Mouse (Mus musculus) left cerebral cortex, adult 18-20 months (tissue): ENCODE measurements around the gene Jag2. TPM values are rescaled to one million over a fixed set of nuclear protein-coding genes. Genes with fewer than 3 reads are reported as not detected.

Experiments
- DNase-seq, 2 experiments: peaks; one replicate each; pipeline ENCODE4 v3.0.0; 2021 to 2022; ENCODE audit warnings: low spot score in 2 of 2, mixed read lengths in 1 of 2
- microRNA-seq, 2 experiments: library from miRNA; unstranded; fragments of <30 nt; microRNA quantifications; one replicate each; pipeline ENCODE4 v1.2.0; 2021
- total RNA-seq, 2 experiments: library from RNA; stranded (reverse); gene quantifications; 2 replicates each; pipeline ENCODE4 v1.2.3; 2021

Gene Jag2
- total RNA-seq, 2 experiments from 2014 or later: 53.4 to 58.9 TPM

GRCm38 (mm10) chr12:112872991-112873390 lies 56.6 kb downstream of the Jag2 start:
- no peak for DNase-seq

- DNase-seq: no peak
Measured at GRCm38 (mm10) chr12:112871272-112871671, 58.3 kb downstream of the Jag2 start.

- DNase-seq: no peak
Measured at GRCm38 (mm10) chr12:112870775-112871174, 58.8 kb downstream of the Jag2 start.

- no peak for DNase-seq
Measured at GRCm38 (mm10) chr12:112869783-112870204, 59.8 kb downstream of the Jag2 start.

- DNase-seq: no peak
Measured at GRCm38 (mm10) chr12:112868178-112869087, 61.1 kb downstream of the Jag2 start, which contains the start of gene Gpr132. TSS of gene Gpr132 (minus strand) at chr12:112868228.

GRCm38 (mm10) chr12:112867106-112867674 lies 62.4 kb downstream of the Jag2 start:
- no peak for DNase-seq

GRCm38 (mm10) chr12:112866467-112867080 lies 63.0 kb downstream of the Jag2 start:
- DNase-seq: no peak

- no peak for DNase-seq
Measured at GRCm38 (mm10) chr12:112864804-112865203, 64.8 kb downstream of the Jag2 start.

GRCm38 (mm10) chr12:112861911-112862321 lies 67.7 kb downstream of the Jag2 start:
- DNase-seq: no peak

GRCm38 (mm10) chr12:112860765-112861164 lies 68.8 kb downstream of the Jag2 start:
- DNase-seq: no peak

GRCm38 (mm10) chr12:112859930-112860329 lies 69.6 kb downstream of the Jag2 start:
- no peak for DNase-seq

GRCm38 (mm10) chr12:112858581-112859336 lies 70.8 kb downstream of the Jag2 start:
- DNase-seq: no peak

Small RNA genes within 50 kb of the gene (microRNA-seq; reads per million reads assigned to microRNA genes)
- 0.85 to 0.99 reads per million in 2 experiments for gene Mir6941

Other genes with a start within 250 kb of the Jag2 start
- 100 to 1,000 TPM; 267 to 284 TPM for gene Cep170b, start 209.3 kb downstream of the Jag2 start, total RNA-seq
- gene Pld4, start 169.1 kb downstream of the Jag2 start, total RNA-seq: 1 to 10 TPM; 9.7 to 10.0 TPM
- 1 to 10 TPM; 5.8 to 6.6 TPM for gene Ahnak2, start 127.1 kb downstream of the Jag2 start, total RNA-seq
- gene Clba1, start 120.8 kb downstream of the Jag2 start, total RNA-seq: 10 to 100 TPM; 19.6 to 22.1 TPM
- gene Cdca4, start 100.4 kb downstream of the Jag2 start, total RNA-seq: 10 to 100 TPM; 10.8 to 12.9 TPM
- under 1 TPM in 1 of 2 experiments, not detected in 1; 0.14 TPM for gene Gpr132, start 61.5 kb downstream of the Jag2 start, total RNA-seq
- gene Nudt14, start 12.3 kb upstream of the Jag2 start, total RNA-seq: 10 to 100 TPM; 10.4 to 12.2 TPM
- 10 to 100 TPM; 67.9 to 68.5 TPM for gene Btbd6, start 46.7 kb upstream of the Jag2 start, total RNA-seq
- 10 to 100 TPM; 45.0 to 47.0 TPM for gene Brf1, start 70.9 kb upstream of the Jag2 start, total RNA-seq
- 10 to 100 TPM; 58.7 to 60.8 TPM for gene Pacs2, start 84.7 kb upstream of the Jag2 start, total RNA-seq
- gene Tex22, start 144.7 kb upstream of the Jag2 start, total RNA-seq: under 1 TPM; 0.44 to 0.73 TPM
- gene Mta1, start 168.5 kb upstream of the Jag2 start, total RNA-seq: 10 to 100 TPM; 71.5 to 71.9 TPM
- 100 to 1,000 TPM; 142 to 162 TPM for gene Crip2, start 210.5 kb upstream of the Jag2 start, total RNA-seq
- 10 to 100 TPM; 14.3 to 15.9 TPM for gene Crip1, start 216.5 kb upstream of the Jag2 start, total RNA-seq
- 1 to 10 TPM in 1 of 2 experiments, under 1 TPM in 1; 1.00 to 1.4 TPM for gene Tedc1, start 226.6 kb upstream of the Jag2 start, total RNA-seq